Mouse (Mus musculus): Measurements from ENCODE around the gene Kctd21. TPM values are rescaled to one million over a fixed set of nuclear protein-coding genes. Genes with fewer than 3 reads are reported as not detected.

Gene Kctd21
- total RNA-seq, 1 experiment from 2014 or later: 0.09 TPM

DNA sequence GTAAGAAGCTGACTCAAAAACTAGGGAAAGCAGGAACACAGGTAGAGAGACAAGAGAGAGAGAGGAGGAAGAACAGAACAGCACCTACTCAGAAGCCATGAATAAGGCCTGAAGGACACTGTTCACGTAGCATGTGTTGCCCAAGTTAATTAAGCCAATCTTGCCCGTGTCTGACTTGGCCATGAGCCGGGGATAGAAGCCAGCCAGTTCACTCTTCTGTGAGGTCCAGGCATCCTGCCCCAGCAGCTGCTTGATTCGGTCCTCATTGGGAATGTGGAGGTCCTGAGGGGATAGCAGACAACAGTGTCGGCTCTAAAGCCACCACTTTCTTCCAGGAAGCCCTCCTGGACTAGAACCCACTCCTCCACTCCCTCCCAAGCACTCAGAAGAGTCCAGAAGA lies 17.5 kb upstream of the Kctd21 start:
- ATAC-seq (replicated peaks; ENCODE audit: low read depth, poor library complexity, severe bottlenecking): no peak

DNA sequence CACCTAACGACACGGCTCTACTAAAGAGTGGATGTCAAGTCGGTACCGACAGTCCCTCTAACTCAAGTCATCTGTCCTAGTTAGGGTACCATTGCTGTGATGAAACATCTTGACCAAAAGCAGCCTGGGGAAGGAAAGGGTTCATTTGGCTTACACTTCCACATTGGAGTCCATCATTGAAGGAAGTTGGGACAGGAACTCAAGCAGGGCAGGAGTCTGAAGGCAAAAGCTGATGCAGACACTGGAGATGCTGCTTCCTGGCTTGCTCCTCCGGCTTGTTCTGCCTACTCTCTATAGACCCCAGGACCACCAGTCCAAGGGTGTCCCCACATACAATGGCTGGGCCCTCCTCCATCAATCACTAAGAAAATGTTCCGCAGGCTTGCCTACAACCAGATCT lies 16.5 kb upstream of the Kctd21 start:
- no peak for ATAC-seq (replicated peaks; ENCODE audit: low read depth, poor library complexity, severe bottlenecking)

DNA sequence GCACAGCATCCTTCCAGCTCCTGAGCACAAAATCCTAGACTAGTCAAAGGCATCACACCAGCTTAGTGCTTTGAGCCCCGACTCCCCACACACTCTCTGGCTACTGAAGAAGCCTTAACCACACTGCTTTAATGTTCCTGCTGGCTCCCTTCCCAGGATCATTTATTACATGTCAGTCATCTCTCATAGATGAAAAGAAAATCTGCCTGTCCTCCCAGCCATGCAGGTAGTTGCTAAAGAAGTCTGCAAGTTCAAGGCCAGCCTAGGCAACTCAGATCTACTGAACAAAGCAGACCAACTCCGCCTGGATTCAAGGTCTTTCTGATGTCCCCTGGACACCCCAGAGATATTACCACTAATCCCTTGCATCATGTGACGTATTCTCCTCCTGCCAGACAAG lies 14.4 kb upstream of the Kctd21 start:
- ATAC-seq (replicated peaks; ENCODE audit: low read depth, poor library complexity, severe bottlenecking): no peak

DNA sequence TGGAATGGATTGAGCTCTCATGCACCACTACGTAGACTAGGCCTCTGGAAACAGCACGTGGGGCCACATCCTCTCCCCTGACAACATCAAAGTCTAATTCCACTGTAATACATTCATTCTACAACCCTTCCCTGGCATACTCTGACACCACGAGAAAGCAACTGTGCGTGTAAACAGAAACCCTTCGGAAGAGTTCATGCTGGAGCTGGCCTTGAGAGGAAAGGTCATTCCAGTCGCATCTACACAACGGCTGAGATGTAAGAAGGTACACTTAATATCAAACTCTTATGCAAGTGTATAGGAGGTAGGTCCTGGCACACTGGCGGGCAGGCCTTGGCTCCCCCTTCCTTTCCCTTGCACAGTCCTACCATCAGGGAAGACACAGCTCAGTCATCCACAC lies 7.8 kb upstream of the Kctd21 start:
- ATAC-seq (replicated peaks; ENCODE audit: low read depth, poor library complexity, severe bottlenecking): no peak

DNA sequence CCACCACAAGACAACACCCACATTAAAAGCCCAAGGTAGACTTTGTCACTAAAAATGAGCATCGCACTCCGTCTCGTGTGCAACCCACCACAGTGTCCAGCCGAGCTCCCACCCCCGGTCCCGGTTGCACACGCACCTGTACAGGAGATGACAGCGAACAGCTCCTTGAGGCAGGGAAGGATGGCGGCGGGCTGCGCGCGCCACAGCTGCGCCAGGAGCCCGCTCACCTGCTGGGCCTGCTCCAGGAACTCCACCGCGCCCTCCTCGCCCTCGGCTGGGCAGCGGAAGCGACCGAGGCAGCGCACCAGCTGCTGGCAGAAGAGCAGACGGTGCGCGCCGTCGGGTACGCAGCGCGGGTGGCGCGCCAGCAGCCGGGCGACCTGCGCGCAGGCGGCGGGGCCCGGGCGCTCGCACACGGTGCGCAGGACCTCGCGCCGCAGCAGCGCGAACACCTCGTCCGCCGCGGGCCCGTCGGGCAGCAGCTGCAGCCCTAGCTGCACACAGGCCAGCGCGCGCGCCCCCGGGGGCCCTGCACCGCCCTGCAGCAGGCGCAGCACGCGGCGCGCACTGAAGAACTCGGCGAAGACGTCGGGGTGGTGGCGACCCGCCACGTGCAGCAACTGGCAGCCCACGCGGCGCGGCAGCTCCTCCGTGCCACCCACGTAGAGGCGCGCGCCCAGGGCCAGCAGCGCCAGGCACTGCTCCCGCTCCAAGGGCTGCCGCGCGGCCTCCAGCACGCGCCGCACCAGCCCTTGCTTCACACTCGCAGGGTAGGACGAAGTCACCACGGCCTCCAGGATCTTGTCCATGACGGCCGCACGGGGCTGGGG lies 6.8 kb upstream of the Kctd21 start:
- ATAC-seq (replicated peaks; ENCODE audit: low read depth, poor library complexity, severe bottlenecking): no peak

DNA sequence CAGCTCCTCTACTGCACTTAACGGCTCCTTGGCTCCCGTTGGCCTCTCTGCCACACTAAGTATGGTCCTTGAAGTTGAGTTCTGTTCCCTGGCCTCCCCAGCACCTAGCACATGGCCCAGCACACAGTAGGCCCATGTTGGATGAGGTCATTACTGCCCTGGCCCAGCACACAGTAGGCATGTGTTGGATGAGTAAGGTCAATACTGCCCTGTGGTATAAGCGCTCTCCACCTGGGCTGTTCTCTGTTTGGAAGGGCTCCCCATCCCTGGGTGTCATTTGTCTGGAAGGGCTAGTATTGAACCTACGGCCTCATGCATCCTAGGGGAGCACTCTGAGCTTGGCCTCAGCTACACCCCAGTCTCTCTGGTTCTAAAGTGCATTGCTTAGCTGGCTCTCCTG lies 4.8 kb upstream of the Kctd21 start:
- ATAC-seq (replicated peaks; ENCODE audit: low read depth, poor library complexity, severe bottlenecking): no peak

DNA sequence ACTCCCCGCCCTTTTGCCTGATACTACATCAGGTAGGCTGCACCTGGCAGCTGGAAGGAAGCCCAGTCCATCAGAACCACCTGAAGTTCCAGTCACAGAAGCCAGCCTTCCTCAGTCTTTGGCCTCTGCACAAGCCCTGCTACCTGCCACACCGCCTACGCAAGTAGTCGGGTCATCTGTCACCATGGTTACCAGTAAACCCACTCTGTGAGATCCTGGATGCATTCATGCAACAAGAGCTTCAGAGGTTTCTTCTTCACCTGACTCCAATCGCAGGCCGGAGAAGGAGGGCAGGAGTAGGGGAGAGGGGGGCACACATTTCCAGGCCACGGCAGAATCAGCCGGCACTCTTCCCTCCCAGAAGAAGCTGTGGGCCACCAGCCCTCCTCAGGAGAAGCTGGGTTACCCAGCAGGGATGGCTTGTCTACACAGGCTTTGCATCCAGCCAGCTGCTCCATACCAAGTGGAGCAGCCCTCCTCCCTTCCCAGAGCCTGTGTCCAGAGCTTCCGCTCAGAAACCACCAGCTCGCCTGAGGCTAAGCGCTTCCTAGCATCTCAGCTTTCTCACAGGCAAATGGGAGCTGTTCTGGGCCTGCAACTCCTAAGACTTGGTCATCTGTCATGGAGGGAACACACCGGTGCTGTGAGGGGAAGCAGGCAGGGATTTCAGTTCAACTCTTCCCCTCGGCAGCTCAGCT lies 3.1 kb upstream of the Kctd21 start:
- ATAC-seq (replicated peaks; ENCODE audit: low read depth, poor library complexity, severe bottlenecking): no peak

DNA sequence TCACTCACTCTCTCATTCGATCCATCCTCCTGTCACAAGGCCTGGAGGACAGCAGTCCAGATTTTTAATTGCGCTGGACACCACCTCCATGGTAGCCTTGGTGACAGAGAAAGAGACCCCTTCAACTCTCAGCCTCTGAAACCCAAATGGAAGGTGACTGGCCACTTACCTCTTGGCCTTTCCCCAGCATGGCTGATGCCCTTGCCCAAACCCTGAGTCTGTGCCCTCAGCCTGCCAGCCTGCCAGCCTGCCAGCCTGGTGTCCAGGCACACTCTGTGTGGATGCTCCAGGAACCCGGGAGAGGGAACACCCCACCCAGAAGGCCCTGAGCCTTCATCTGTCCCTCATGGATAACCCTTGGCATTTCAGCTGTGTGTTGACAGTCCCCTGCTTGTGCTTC lies 2.5 kb upstream of the Kctd21 start:
- ATAC-seq (replicated peaks; ENCODE audit: low read depth, poor library complexity, severe bottlenecking): no peak

DNA sequence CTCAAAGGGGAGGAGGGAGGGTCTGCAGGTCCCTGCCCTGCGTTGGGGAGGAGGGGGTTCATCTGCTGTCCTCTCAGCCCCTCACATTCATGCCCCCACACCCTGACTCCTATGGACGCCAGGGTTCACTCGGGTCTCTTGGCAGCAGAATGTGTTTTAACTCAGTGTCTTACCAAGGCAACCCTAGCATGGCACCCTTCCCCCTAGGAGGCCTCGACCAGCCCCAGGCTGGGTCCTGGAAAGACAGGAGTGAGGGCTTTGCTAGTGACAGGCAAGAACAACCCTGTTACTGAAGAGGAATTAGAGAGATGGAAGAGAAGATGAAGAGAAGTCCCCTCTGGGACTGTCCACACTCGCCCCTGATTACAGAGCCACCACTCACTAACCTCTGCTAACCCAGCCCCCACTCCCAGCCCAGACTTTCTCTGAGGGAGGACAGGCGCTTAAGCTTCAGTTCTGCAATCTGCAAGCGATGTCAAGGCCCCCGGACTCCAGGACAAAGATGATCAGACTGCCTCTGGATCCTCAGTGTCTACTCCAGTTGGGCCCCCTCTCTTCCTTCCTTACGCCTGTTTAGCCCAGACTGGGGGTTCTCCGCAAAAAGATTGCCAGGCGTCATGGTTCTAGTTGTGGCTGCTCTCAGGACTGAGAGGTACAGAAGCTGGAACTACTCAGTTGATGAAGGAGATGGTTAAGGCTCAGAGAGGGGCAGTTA lies 1.0 kb upstream of the Kctd21 start:
- no peak for ATAC-seq (replicated peaks; ENCODE audit: low read depth, poor library complexity, severe bottlenecking)

DNA sequence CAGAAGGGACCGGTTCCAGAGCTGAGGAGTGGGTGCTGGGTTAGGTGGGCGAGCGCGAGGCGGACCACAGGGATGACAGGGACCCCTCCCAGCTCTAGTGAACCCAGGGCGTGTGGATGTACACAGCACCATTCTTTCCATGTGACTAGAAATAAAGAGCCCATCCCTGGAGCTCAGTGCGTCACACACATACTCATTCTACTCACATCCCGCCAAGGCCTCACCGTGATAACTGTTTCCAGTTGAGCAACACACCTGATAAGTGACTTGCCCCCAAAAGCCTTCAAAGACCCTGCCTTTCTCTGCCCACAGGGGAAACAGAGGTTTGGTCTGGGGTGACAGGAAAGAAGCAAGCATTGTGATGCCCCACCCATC lies 527 bp downstream of the Kctd21 start:
- peak; percentile 6 for ATAC-seq (replicated peaks; ENCODE audit: low read depth, poor library complexity, severe bottlenecking)

DNA sequence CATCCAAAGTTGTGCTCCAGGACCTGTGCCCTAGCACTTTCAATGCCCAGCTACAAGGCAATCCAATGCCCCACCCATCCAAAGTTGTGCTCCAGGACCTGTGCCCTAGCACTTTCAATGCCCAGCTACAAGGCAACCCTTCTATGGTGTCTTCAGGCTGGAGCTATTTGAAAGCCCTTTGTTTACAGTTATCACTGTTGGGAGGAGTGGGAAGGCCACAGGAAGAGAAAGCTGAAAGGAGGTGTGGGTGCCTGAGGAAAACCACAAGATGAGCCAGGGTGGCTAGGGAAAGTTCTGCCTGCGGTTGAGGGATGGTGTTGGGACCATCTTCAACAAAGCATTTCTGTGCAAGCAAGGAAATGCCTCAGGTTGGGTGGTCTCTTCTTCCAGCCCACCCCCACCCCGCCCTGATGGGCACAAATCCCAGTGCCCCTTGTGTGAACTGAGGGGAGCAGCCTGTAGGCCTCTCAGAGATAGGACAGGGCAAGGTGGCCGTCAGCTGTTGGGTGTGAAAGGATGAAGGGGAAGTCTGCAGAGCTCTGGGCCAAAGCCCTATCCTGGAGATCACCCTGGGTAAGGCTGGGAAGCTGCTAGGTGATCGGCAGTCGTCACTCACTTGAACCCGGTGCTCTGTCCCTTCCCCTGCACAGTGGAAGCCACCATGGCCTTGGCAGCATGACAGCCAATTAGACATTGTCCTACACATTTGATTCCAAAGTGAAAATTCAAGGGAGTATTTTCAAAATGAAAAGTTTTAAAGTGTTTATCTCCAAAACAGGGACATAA lies 1.2 kb downstream of the Kctd21 start:
- ATAC-seq (replicated peaks; ENCODE audit: low read depth, poor library complexity, severe bottlenecking): peak; percentile 6

DNA sequence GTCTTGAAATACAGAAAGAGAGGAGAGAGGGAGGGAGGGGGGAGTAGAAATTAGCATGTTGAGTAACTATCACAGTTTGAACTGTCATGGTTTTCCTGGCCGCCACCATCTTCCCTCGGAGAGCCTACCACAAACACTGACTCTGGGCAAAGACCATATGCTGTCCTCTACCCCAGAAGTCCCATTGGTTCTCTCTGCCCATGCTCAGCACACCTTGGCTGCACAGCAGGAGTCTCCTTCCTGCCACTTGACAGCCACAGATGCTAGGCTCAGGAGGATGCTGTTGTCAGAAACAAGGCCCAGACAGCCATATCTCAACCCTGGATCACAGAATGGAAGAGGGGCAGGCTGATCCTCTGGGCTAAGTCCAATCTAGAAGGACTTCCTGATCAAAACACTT lies 2.3 kb downstream of the Kctd21 start:
- no peak for ATAC-seq (replicated peaks; ENCODE audit: low read depth, poor library complexity, severe bottlenecking)

DNA sequence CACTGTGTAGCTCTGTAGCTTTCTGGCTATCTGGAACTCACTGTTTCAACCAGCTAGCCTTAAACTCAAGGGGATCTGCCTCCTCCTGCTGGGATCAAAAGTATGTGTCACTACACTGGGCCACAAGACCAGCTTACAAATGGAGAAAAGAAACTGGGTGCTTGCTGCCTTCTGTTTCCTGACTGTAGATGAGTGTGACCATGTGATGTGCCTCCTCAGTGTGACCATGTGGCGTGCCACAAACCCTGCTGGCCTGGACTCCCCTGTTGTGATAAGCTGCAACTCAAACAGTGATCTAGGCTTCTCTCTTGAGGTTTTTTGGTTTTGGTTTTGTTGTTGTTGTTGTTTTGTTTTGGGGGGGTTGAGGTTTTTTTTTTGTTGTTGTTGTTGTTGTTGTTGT lies 4.6 kb downstream of the Kctd21 start:
- ATAC-seq (replicated peaks; ENCODE audit: low read depth, poor library complexity, severe bottlenecking): peak; percentile 59

DNA sequence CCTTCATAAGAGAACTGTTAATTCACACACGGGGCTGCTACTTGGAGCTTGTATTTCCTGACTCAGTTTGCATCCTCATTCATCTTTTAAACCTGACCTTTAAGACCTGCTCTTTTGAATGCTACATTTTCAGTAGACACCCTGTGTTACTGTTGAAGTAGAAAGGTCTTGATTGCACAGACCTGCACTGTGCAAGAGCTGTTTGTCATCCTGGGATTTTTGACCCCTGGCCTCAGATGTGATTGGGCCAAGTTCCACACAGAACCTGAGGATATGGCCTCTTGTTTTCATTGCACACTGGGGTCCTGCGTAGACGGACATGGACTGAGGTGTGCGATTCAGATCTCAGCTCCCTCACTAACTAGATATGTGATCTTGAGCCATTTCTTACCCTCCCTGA lies 6.5 kb downstream of the Kctd21 start:
- no peak for ATAC-seq (replicated peaks; ENCODE audit: low read depth, poor library complexity, severe bottlenecking)

DNA sequence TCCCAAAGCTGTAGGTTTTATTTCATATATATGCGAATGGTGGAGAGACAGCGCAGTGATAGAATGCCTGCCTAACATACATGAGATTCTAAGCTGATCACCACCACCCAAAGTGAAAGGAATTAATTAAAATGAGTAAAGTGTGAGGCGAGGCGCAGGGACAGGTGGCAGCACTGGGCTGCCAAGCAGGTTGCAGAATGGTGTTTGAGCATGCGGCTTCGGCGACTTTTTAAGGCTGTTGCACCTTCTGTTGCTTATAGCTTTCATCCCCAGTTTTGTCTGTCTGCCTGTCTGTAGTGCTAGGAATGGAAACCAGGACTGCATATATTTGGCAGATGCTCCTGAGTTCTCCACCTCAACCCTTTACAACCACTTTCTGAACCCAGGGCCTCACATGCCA lies 7.5 kb downstream of the Kctd21 start:
- ATAC-seq (replicated peaks; ENCODE audit: low read depth, poor library complexity, severe bottlenecking): no peak

DNA sequence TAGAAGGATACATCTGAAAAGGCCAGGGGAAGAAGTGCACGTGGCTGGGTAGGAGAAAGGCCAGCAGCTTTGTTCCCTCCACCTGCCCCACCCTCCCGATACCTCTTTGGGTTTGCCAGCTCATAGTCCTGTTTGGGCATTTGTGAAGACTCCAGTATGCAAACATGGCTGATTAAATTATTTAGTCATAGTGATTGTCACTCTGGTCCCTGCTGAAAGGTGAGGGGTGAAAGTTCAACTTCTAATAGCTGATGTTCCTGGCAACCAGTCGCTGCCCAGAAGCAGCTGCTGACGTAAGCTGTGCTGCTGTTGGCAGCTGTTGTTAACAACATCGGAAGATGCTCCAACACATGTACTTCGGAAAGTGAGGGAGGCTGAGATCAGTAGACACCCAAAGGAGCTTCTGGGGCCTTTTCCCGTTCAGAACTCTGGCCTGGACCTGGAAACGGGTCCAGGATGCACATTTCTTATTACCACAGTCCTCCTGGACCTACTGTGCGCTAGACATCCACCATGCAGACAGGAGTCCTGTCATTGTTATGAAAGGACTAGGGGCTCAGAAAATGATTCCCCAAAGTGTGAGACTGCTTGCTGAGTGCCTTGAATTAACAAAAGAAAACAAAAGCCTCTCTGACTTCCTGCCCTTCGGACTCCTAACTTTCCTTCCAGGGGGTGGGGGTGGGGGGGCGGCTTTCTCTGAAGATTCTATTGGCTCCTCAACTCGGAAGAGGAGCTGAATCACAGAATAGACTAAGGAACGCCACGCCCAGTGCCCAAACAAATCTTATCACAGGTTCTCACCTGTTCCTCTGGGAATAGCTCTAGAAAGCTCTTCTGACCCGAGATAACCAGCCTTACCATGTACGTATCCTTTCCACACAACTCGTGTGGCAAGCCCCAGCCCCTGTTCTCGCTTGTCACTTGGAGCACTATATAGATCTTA lies 9.1 kb downstream of the Kctd21 start:
- no peak for ATAC-seq (replicated peaks; ENCODE audit: low read depth, poor library complexity, severe bottlenecking)

DNA sequence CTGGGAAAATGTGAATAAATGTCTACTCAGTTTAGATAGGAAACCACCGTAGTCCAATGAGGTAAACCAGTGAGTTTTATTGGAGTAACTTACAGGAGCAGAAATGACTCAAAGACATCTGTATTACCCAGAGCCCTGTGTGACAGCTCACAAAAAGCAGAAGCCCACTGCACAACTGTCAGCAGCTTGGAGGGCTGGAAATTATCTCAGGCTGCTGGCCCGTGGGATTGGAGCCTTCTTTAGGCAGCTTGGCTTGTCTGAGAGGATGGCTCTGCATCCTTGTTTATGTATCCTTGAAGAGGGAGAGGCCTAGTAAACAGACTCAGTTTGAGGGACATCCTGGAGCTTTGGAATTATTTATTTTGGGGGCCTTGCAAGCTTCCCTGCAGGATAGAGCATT lies 10.8 kb downstream of the Kctd21 start:
- no peak for ATAC-seq (replicated peaks; ENCODE audit: low read depth, poor library complexity, severe bottlenecking)

DNA sequence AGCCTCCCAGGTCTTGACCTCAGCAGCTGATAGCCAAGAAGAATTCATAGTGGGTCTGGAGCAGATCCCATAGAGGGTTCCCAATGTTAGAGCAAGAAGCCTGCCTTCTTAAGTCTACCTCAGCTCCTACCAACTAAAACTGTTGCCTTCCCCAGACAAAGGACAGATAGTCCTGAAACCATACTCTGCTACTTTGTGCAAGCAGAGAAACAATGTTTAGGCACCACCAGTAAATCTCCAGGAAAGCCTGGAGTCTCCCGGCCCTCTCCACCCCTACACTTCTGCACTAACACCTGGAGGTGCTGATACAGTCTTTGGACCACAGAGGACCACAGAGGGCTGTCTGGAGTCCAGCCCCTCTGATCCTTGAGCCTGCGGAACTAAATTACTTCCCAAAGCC lies 12.5 kb downstream of the Kctd21 start:
- no peak for ATAC-seq (replicated peaks; ENCODE audit: low read depth, poor library complexity, severe bottlenecking)

DNA sequence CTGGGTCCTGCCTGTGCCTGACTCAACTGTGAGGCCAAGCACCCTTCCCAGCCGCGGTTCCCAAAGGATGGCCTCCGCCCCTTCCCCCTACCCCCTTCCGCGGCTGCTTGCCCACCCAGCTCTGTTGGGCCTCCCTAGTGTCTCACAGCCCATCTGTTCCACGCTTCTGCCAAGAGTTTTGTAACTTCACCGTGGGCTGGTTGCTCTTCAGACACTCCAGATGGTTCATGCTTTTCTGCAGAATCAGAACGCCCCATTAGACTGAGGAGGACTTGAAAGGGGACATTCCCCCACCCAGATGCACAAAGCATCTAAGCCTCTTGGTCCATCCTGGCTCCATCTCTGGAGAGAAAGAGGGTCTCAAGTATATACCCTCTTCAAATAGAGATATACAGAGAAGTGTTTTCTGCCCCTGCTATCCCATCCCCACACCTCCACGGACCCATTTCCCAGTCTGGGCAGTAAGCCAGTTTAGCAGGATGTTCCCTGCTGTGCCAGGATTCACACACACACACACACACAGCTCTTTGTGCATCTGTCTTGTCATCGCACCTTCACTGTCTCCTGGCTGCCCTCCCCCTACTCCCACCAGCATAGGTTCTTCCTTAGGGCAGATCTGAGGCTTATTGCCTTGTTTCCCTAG lies 13.2 kb downstream of the Kctd21 start:
- ATAC-seq (replicated peaks; ENCODE audit: low read depth, poor library complexity, severe bottlenecking): no peak

Data from common myeloid progenitor, adult 5-6 weeks (primary cell).